Mouse (Mus musculus) adrenal gland, adult 18-20 months (tissue): ENCODE measurements at regions not wholly inside any gene's neighbourhood (a gene's known extent, or its start where the extent isn't known, plus 50 kb on each side); places are given as distances from the start of the nearest gene placed in this dataset.
A peak's percentile ranks its signal among the peaks of the same experiment; 100 is the strongest.
"Not testable (repeated sequence)": the region's sequence is repeated elsewhere in the genome, so short reads cannot be mapped to it uniquely, and the experiment has no call there.

ENCODE experiments used
- DNase-seq, 2 experiments: peaks; one replicate each; pipeline ENCODE4 v3.0.0; 2021 to 2022; ENCODE audit warnings: low spot score in 2 of 2

DNA sequence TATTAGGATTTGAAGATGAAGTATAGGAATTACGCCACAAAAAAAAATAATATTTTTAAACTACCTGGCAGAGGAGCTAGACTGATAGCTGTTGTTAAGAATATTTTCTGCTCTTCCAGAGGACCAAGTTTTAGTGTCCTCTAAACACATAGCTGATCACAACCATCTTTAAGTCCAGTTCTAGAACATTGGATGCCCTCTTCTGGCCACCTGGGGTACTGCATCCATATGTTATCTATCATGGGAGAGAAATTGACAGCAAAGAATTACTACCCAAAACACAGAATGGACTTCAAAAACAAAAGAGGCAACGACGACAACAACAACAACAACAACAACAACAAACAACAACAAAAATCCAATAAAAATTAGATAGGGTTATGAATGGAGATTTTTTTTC lies 71.0 kb upstream of the Prl4a1 start:
- peak; percentile 37 to 46 for DNase-seq

- not testable (repeated sequence) for DNase-seq
Observed at GRCm38 (mm10) chr13:27960421-27960820, 55.6 kb upstream of the Prl4a1 start.

DNA sequence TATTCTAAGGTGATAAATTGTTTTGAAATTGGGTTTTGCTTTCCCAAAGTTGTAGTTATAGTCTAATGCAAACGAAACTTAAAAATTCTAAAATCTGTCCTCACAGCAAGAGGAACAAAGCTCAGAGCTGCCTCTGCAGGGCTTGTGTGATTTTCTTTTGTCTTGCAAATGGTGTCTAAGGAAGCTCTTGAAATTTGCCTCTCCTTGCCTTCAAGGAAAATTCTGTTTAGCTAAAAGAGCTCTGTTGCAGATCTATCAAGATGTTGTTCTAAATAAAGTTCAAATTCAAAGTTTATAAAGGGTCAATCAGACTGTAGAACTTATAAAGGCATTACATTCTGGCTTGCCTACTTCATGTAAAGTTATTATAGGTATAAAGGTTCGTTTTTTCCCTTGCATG lies 53.6 kb upstream of the Prl4a1 start:
- not testable (repeated sequence) for DNase-seq

GRCm38 (mm10) chr13:27966021-27966420 lies 50.0 kb upstream of the Prl4a1 start:
- not testable (repeated sequence) for DNase-seq
